Mouse (Mus musculus): Measurements from ENCODE around the gene Phactr3.

The Phactr3 gene

DNA sequence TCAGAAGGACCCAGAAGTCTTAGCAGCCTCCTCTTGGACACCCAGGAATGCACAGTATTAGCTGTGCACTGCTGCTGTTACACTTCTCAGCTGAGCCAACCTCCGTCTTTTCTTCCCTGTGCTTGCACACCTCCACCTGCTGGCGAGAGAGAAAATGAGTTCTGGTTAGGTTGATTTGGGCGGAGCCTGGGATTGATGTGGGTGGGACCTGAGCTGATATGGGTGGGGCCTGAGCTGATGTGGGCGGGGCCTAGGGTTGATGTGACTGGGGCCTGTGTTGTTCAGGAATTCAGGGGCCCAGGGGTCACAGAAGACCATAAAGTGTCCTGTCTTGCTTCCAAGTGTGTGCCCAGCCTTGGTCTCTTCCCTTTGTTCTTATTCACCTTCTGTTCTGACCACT lies 128.0 kb downstream of the Phactr3 start:
- DNase-seq (ENCODE audit: low read depth in 2 of 2, low spot score in 2 of 2) = no peak

DNA sequence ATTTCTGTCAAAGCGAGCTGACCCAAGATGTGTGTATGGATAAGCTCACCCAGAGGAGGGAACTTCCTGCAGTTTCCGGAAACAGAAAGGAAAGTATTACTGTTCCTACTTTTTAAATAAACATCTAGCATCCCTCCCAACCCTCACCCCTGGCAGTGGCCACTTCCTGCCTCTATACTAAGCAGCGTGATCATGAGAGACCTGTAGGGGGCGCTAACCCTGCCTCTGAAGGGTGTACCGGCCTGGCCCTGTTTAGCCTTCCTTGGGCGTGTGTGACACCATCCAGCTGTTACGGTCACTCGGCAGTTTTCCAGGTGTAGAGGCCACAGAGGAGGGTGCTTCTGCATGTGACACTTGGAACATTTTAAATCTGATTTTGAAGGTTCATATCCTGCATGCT lies 128.5 kb downstream of the Phactr3 start:
- DNase-seq (ENCODE audit: low read depth in 2 of 2, low spot score in 2 of 2) = no peak

GRCm38 (mm10) chr2:178257117-178257825 lies 138.5 kb downstream of the Phactr3 start:
- no peak for DNase-seq (ENCODE audit: low read depth in 2 of 2, low spot score in 2 of 2)

DNA sequence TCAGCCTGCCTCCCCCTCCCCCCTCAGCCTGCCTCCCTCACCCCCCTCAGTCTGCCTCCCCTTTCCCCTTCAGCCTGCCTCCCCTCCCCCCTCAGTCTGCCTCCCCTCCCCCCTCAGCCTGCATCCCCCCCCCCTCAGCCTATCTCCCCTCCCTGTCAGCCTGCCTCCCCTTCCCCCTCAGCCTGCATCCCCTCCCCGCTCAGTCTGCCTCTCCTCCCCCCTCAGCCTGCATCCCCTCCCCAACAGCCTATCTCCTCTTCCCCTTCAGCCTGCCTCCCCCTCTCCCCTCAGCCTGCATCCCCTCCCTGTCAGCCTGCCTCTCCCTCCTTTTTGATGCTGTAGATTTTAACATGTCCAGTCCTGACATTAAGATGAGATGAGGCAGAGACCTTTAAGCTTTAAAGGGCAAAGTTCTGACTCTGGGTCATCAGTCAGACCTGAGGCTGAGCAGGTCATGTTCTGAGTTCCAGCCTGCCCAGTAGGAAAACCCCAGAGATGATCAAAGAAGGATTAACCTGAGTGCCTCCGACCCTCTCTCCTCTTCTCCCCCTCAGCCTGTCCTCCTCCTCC lies 139.3 kb downstream of the Phactr3 start:
- DNase-seq (ENCODE audit: low read depth in 2 of 2, low spot score in 2 of 2) = no peak

GRCm38 (mm10) chr2:178263055-178263454 lies 144.3 kb downstream of the Phactr3 start:
- DNase-seq (ENCODE audit: low read depth in 2 of 2, low spot score in 2 of 2) = no peak

- DNase-seq (ENCODE audit: low read depth in 2 of 2, low spot score in 2 of 2) = no peak
Measured at GRCm38 (mm10) chr2:178264389-178264788, 145.6 kb downstream of the Phactr3 start.

- DNase-seq (ENCODE audit: low read depth in 2 of 2, low spot score in 2 of 2) = no peak
Measured at GRCm38 (mm10) chr2:178265454-178265853, 146.7 kb downstream of the Phactr3 start.

DNA sequence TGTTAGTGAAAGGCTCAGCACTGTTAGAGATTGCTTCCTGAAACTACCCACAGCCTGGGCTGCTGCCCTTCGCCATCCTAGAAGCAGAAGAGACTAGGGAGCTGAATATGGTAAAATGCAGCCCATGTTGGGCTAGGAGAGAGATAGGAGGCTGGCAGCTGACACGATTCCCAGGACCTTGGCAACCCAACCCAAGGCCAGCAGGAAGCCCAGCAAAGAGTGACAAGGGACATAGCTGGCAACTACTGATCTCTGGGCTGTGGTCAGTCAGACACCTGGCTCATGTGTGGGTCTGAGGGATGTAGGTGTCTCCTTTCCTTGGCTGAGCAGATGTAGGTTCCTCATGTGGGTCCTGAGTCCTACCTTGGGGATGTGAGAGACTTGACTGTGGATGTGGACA lies 152.0 kb downstream of the Phactr3 start:
- no peak for DNase-seq (ENCODE audit: low read depth in 2 of 2, low spot score in 2 of 2)

DNA sequence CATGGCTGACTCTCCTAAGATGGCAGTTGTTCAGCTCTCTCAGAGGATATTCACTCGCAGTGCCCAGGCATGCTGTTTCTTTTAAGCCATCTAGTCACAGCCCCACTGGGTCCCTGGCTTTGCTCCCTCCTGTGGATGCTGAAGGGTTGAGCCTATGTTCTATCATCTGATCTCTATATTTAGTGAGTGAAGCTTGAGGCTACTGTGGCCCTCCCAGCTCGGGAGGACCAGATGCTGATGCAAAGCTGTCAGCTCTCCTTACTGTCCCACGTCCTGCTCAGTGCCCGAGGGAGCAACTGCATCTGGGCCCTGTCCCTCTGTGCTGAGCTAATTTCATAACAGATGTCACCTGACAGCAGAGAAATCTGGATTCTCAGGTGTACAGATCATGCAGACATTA lies 153.6 kb downstream of the Phactr3 start:
- no peak for DNase-seq (ENCODE audit: low read depth in 2 of 2, low spot score in 2 of 2)

GRCm38 (mm10) chr2:178274126-178274525 lies 155.4 kb downstream of the Phactr3 start:
- DNase-seq (ENCODE audit: low read depth in 2 of 2, low spot score in 2 of 2) = no peak

DNA sequence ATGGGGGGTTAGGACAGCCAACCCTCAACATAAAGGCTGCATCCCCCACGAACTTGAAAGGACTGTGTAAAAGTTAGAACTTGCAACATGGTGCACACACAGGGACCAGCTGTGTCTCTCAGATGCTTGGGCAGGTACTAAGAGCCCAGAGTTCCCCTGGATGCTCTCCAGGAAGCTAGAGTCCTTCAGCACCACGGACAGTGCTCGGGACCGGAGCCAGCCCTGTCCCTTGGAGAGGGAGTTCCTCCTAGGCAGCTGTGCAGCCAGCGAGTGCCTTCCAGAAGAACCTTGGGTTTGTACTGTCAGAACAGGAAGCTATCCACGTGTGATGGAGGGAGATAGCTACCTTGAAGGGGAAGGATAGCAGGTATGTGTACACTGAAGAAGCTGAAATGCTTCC lies 158.4 kb downstream of the Phactr3 start:
- no peak for DNase-seq (ENCODE audit: low read depth in 2 of 2, low spot score in 2 of 2)

GRCm38 (mm10) chr2:178281183-178281582 lies 162.4 kb downstream of the Phactr3 start:
- DNase-seq (ENCODE audit: low read depth in 2 of 2, low spot score in 2 of 2) = no peak

DNA sequence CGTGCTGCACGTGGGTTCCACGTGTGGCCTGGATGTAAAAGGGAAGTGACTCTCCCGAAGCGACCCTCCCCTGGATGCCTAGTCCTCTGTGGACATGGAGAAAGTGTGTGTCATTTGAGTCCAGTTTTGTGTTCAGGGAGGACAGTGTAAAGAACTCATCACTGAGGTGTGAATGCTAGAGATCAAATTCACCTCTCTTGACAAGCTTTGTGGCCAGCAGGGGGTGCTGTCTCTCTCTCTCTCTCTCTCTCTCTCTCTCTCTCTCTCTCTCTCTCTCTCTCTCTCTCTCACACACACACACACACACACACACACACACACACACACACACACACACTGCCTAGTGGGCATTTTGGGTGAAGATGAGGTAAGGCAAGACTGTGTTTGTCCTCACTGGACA lies 168.5 kb downstream of the Phactr3 start:
- DNase-seq (ENCODE audit: low read depth in 2 of 2, low spot score in 2 of 2) = no peak

- DNase-seq (ENCODE audit: low read depth in 2 of 2, low spot score in 2 of 2) = no peak
Measured at GRCm38 (mm10) chr2:178288666-178289065, 169.9 kb downstream of the Phactr3 start.

DNA sequence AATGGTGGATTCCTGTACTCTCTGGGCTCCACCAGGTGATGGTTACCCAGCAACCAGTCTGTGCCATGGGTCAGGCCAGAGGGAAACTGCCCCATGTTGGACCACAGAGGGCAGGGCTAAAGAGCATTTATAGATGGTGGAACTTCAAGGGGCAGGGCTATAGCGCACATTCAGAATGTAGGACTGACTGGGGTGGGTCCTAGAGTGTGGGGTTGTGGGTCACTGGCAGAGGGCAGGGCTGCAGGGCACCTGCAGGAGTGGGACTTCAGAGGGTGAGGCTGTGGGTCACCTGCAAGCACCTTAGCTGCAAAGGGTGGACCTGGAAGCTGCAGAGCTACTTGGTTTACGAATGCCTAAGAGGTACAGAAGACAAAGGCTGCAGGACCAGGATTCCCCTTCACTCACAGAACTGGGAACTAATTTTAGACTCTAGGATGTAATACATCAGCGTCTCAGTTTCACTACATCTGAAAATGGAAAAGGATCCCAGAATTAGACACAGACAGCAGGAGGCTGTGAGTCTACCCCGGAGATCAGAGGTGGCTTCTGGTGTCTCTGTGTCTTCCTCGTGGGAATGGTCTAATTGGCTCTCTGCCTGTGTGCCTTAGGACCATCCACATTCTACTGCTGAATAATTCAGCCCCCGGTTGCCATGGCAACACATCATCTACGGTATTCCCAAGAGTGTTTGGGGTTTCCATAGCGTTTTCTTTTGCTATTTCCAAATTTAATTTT lies 184.8 kb downstream of the Phactr3 start:
- DNase-seq (ENCODE audit: low read depth in 2 of 2, low spot score in 2 of 2) = no peak

GRCm38 (mm10) chr2:178304188-178304529 lies 185.4 kb downstream of the Phactr3 start:
- DNase-seq (ENCODE audit: low read depth in 2 of 2, low spot score in 2 of 2) = no peak

GRCm38 (mm10) chr2:178304669-178305068 lies 185.9 kb downstream of the Phactr3 start:
- no peak for DNase-seq (ENCODE audit: low read depth in 2 of 2, low spot score in 2 of 2)

DNA sequence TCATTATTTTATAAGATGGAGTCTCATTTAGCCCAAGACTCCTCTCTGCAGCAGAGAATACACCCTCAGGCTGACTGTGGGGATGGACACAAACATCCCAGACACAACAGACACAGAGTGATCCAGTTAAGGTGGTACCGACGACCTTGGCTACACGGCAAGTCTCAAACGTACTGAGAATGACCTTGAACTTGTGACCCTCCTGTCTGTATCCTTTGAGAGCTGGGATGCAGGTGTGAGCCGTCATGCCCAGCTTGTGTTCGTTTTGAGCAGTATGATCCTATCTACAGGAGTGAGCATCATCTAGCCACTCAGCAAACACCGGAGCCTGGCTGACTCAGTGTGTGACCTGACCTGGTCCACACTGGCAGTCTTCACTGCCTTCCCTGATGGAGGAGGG lies 194.8 kb downstream of the Phactr3 start:
- DNase-seq (ENCODE audit: low read depth in 2 of 2, low spot score in 2 of 2) = no peak

- no peak for DNase-seq (ENCODE audit: low read depth in 2 of 2, low spot score in 2 of 2)
Measured at GRCm38 (mm10) chr2:178316281-178316680, 197.5 kb downstream of the Phactr3 start.

DNA sequence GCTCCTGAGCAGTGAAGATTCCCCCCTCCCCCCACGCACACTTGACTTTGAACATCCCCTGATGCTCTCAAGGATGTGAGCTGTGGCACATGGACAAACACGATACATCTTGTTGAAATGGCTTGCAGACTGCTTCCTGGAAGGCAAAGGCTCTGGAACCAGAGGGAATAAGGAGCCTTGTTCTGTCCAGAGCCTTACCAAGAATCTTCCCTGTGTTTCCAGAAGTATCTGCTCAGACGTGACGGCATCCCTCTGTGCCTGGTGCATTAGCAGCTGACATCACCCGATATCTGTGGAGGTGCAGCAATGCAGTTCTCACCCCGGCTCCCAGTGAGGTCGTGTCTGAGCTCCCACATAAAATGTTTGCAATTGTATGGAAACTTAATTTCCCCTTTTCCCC lies 201.0 kb downstream of the Phactr3 start:
- DNase-seq (ENCODE audit: low read depth in 2 of 2, low spot score in 2 of 2) = no peak

- DNase-seq (ENCODE audit: low read depth in 2 of 2, low spot score in 2 of 2) = no peak
Measured at GRCm38 (mm10) chr2:178321271-178321670, 202.5 kb downstream of the Phactr3 start.

DNA sequence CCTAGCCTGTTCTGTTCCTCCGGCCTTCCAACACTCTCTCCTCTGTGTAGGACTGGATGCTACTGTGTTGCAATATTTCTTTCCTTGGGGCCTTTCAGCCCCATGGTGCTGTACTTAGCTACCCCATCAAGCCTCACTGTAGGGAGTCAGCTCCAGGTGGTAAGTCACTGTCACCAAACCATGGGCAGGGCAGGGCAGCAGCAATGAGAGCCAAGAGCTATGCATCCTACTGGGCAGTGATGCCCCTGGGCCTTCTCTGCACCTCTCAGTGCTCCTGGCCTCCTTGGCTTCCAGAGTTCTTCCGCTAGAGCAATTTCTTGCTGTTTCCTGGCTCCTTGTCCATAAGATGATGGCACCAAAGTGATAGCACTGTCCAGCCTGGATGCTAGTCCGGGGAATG lies 205.6 kb downstream of the Phactr3 start:
- no peak for DNase-seq (ENCODE audit: low read depth in 2 of 2, low spot score in 2 of 2)

GRCm38 (mm10) chr2:178324818-178325217 lies 206.0 kb downstream of the Phactr3 start:
- no peak for DNase-seq (ENCODE audit: low read depth in 2 of 2, low spot score in 2 of 2)
